Mouse (Mus musculus): ENCODE measurements around the gene Ceacam20. TPM values are rescaled to one million over a fixed set of nuclear protein-coding genes. Genes with fewer than 3 reads are reported as not detected.

Ceacam20 gene
- total and polyA plus RNA-seq, 2 experiments from 2014 or later, result not detected

DNA sequence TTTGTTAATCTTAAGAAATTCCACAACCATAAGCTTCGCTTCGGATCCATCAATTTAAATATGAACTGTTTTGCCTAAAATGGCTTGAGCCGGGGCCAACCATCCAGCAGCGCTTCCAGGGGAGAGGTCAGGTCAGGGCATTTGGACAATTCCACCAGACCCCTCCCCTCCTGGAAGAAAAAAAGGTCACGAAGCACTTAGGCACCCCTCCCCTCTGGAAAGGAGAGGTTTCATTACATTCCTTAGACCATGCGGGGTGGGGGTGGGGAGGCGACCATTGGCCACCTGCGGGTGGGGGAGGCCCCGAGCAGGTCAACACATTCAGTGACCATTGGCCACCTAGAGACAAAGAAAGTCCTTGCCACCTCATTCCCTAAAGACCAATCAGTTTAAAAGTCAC is 12.2 kb upstream of the Ceacam20 start:
- H3K36me3 ChIP-seq (ENCODE audit: insufficient read depth, low read length), result no peaks in the 10 kb centered on the region
- TF ChIP-seq CTCF (IDR thresholded peaks at IDR 0.05), result no peak
- H3K4me1 ChIP-seq (ENCODE audit: insufficient read depth, low read length), result no peaks in the 10 kb centered on the region

DNA sequence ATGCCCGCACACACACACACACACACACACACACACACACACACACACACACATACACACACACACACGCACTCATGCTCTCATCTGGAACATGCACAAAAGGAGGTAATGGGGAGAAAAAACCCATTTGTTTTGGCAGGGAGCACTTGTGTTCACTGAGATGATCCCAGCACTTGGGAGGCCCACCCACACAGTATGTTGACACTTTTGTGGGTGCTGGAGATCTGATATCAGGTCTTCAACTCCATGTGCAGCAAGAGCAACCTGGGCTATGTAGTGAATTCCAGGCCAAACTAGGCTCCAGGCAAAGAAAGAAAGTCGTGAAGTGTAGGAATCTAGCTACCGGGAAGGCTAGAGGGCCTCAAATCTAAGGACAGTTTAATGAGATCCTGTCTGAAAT is 9.4 kb upstream of the Ceacam20 start:
- ATAC-seq (ENCODE audit: low FRiP score) (no peak), DNase-seq (ENCODE audit: low spot score) (no peak)
- Histone ChIP-seq H3K4me1 (ENCODE audit: insufficient read depth, low read length) (no peaks in the 10 kb centered on the region), H3K4me2 (ENCODE audit: low read depth, low read length, poor library complexity, severe bottlenecking) (no peak overlapping the region), H3K4me3 (ENCODE audit: low read depth, low read length) (no peak overlapping the region), H3K27ac (ENCODE audit: low read depth, low read length) (no peak overlapping the region), H3K9me3 (ENCODE audit: low read length) (no peaks in the 10 kb centered on the region), H3K36me3 (ENCODE audit: insufficient read depth, low read length) (no peaks in the 10 kb centered on the region), H3K9ac (replicated peaks; ENCODE audit: low read length, poor library complexity, severe bottlenecking) (no peak overlapping the region), H3K27me3 (ENCODE audit: insufficient read depth, low read length) (no peaks in the 10 kb centered on the region)
- WGBS, result 75% methylated on average over 3 of the region's 4 CpGs
- no peak for TF ChIP-seq CTCF (IDR thresholded peaks at IDR 0.05)

More for the DNA sequence above, 12.2 kb upstream of the Ceacam20 start:
- H3K27me3 ChIP-seq (ENCODE audit: insufficient read depth, low read length), result no peaks in the 10 kb centered on the region
- DNase-seq (ENCODE audit: low spot score), result no peak
- H3K9ac ChIP-seq (replicated peaks; ENCODE audit: low read length, poor library complexity, severe bottlenecking), result no peak overlapping the region
- ATAC-seq (ENCODE audit: low FRiP score), result no peak
- no peaks in the 10 kb centered on the region for H3K9me3 ChIP-seq (ENCODE audit: low read length)
- no peak overlapping the region for H3K4me3 ChIP-seq (ENCODE audit: low read depth, low read length)
- WGBS, result 34% methylated on average over 9 of the region's 9 CpGs
- H3K27ac ChIP-seq (ENCODE audit: low read depth, low read length), result no peak overlapping the region
- no peak overlapping the region for H3K4me2 ChIP-seq (ENCODE audit: low read depth, low read length, poor library complexity, severe bottlenecking)

DNA sequence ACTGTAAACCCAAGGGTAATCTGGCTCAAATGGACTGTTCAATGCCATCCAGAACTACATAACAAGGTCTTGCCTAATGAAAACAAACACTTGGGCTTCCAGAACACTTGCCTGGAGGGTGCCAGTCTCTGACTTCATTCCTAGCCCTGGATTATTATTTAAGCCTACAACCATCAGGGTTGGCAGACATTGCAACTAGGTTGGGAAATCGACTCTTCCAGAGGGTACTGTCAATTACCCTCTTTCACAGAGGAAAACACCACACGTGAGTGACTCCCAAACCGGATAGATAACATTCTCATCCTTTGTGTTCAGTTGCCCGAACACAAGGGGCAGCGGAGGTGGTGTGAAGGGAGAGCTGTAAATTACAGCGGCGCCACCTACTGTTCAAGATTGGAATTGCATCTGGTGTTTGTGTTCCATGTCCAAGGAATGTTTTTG is 8.9 kb upstream of the Ceacam20 start:
- Histone ChIP-seq H3K4me2 (ENCODE audit: low read depth, low read length, poor library complexity, severe bottlenecking) (no peak overlapping the region), H3K4me1 (ENCODE audit: insufficient read depth, low read length) (no peaks in the 10 kb centered on the region), H3K9me3 (ENCODE audit: low read length) (no peaks in the 10 kb centered on the region), H3K4me3 (ENCODE audit: low read depth, low read length) (no peak overlapping the region), H3K36me3 (ENCODE audit: insufficient read depth, low read length) (no peaks in the 10 kb centered on the region), H3K27me3 (ENCODE audit: insufficient read depth, low read length) (no peaks in the 10 kb centered on the region), H3K9ac (replicated peaks; ENCODE audit: low read length, poor library complexity, severe bottlenecking) (no peak overlapping the region), H3K27ac (ENCODE audit: low read depth, low read length) (no peak overlapping the region)
- ATAC-seq (ENCODE audit: low FRiP score) (no peak), DNase-seq (ENCODE audit: low spot score) (peak; percentile 77)
- TF ChIP-seq CTCF (IDR thresholded peaks at IDR 0.05), result peak; percentile 83
- 2% methylated on average over 7 of the region's 7 CpGs for WGBS

DNA sequence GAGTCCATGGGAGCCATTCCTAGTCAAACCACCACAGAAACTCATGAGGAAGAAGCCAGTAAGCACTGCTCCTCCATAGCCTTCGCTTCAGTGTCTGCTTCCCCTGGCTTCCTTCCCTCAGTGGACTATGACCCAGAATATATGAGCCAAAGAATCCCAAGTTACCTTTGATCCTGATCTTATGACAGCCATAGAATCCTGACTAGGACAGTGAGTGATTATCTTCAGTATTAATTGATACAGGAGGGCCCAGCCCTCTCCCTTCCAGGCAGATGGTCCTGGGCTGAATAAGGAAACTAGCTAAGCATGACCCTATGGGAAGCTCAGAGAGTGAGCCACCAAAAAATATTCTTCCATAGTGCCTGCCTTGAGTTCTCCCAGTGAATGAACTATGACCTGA is 2.8 kb upstream of the Ceacam20 start:
- Histone ChIP-seq H3K4me1 (ENCODE audit: insufficient read depth, low read length) (no peaks in the 10 kb centered on the region), H3K9me3 (ENCODE audit: low read length) (0 out of 2 replicates have a peak, but pooled peaks cover 4% of the 10 kb centered on the region), H3K4me2 (ENCODE audit: low read depth, low read length, poor library complexity, severe bottlenecking) (no peak overlapping the region), H3K27ac (ENCODE audit: low read depth, low read length) (no peak overlapping the region), H3K9ac (replicated peaks; ENCODE audit: low read length, poor library complexity, severe bottlenecking) (no peak overlapping the region), H3K4me3 (ENCODE audit: low read depth, low read length) (no peak overlapping the region), H3K36me3 (ENCODE audit: insufficient read depth, low read length) (no peaks in the 10 kb centered on the region), H3K27me3 (ENCODE audit: insufficient read depth, low read length) (no peaks in the 10 kb centered on the region)
- ATAC-seq (ENCODE audit: low FRiP score) (no peak), DNase-seq (ENCODE audit: low spot score) (no peak)
- TF ChIP-seq CTCF (IDR thresholded peaks at IDR 0.05), result no peak
- 62% methylated on average over 1 of the region's 1 CpGs for WGBS

DNA sequence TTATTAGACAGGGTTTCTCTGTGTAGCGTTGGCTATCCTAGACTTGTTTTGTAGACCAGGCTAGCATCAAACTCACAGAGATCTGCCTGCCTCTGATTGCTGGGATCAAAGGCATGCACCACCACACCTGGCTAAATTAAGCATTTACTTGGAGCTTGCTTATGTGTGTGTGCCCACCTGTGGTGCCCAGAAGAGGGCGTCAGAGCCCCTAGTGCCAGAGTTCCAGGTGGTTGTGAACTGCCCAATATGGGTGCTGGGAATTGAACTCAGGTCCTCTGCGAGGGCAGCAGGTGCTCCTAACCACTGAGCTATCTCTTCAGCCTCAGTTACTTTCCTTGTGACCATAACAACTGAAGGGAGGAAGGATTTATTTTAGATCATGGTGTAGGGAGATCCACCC is 3.9 kb downstream of the Ceacam20 start:
- Histone ChIP-seq H3K4me1 (ENCODE audit: insufficient read depth, low read length) (no peaks in the 10 kb centered on the region), H3K4me2 (ENCODE audit: low read depth, low read length, poor library complexity, severe bottlenecking) (no peak overlapping the region), H3K36me3 (ENCODE audit: insufficient read depth, low read length) (no peaks in the 10 kb centered on the region), H3K4me3 (ENCODE audit: low read depth, low read length) (no peak overlapping the region), H3K27me3 (ENCODE audit: insufficient read depth, low read length) (no peaks in the 10 kb centered on the region), H3K9me3 (ENCODE audit: low read length) (peaks cover 10% of the 10 kb centered on the region; the same call in 1 of the 2 replicates), H3K27ac (ENCODE audit: low read depth, low read length) (no peak overlapping the region), H3K9ac (replicated peaks; ENCODE audit: low read length, poor library complexity, severe bottlenecking) (no peak overlapping the region)
- ATAC-seq (ENCODE audit: low FRiP score), result no peak
- WGBS, result 78% methylated on average over 3 of the region's 3 CpGs
- DNase-seq (ENCODE audit: low spot score), result no peak
- TF ChIP-seq CTCF (IDR thresholded peaks at IDR 0.05), result no peak

DNA sequence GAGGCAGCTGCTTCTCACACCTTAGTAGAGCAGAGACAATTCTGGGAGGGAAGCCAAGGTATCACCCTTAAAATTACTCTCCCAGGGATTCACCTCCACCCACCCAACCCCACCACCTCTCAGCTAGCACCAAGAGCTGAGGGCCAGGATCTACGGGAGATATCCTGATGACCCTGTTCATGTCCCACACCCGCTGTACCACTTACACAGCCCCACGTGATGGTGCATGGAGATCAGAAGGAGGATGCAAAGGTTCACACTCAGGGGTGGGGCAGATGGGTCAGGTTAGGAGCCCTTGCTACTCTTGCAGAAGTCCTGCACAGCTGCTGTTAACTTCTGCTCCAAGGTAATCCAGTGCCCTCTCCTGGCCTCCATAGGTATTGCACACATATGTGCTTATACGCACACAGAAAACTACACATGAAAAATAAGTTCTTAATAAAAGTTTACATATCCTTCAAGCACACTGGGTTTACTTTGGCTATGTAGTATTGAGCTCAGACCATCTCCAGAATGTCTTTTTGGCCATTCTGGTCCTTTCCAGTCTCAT is 4.4 kb downstream of the Ceacam20 start:
- DNase-seq (ENCODE audit: low spot score), result no peak
- Histone ChIP-seq H3K4me1 (ENCODE audit: insufficient read depth, low read length) (no peaks in the 10 kb centered on the region), H3K4me2 (ENCODE audit: low read depth, low read length, poor library complexity, severe bottlenecking) (no peak overlapping the region), H3K9me3 (ENCODE audit: low read length) (peaks cover 10% of the 10 kb centered on the region; the same call in 1 of the 2 replicates), H3K27me3 (ENCODE audit: insufficient read depth, low read length) (no peaks in the 10 kb centered on the region), H3K9ac (replicated peaks; ENCODE audit: low read length, poor library complexity, severe bottlenecking) (no peak overlapping the region), H3K36me3 (ENCODE audit: insufficient read depth, low read length) (no peaks in the 10 kb centered on the region), H3K4me3 (ENCODE audit: low read depth, low read length) (no peak overlapping the region), H3K27ac (ENCODE audit: low read depth, low read length) (no peak overlapping the region)
- ATAC-seq (ENCODE audit: low FRiP score), result no peak
- 93% methylated on average over 4 of the region's 4 CpGs for WGBS
- TF ChIP-seq CTCF (IDR thresholded peaks at IDR 0.05), result no peak
